Mouse (Mus musculus): ENCODE measurements at regions not wholly inside any gene's neighbourhood (a gene's known extent, or its start where the extent isn't known, plus 50 kb on each side); places are given as distances from the start of the nearest gene placed in this dataset.
"Not testable (repeated sequence)": the region's sequence is repeated elsewhere in the genome, so short reads cannot be mapped to it uniquely, and the experiment has no call there.

- no peaks in the 10 kb centered on the region for H3K4me1 ChIP-seq (replicated peaks; ENCODE audit: control insufficient read depth in 2 of 2, insufficient read depth in 2 of 2, low read length in 1 of 2)
- WGBS (ENCODE audit: insufficient replicate concordance) = 23% methylated on average over 2 of the region's 2 CpGs
- no peak overlapping the region for H3K27ac ChIP-seq
- peak; percentile 40 for ATAC-seq (ENCODE audit: insufficient read depth)
- no peak for DNase-seq (ENCODE audit: low read depth in 3 of 3, low spot score in 3 of 3)
- no peak overlapping the region for H3K4me3 ChIP-seq (ENCODE audit: insufficient read depth in 1 of 2, low read depth in 2 of 2, low read length in 2 of 2)
- peak; percentile 18; the same call in 1 of the 2 replicates for TF ChIP-seq CTCF (IDR thresholded peaks at IDR 0.05; ENCODE audit: low read depth)
- no peak for TF ChIP-seq EP300 (IDR thresholded peaks at IDR 0.05; ENCODE audit: low read depth)
- no peaks in the 10 kb centered on the region for H3K27me3 ChIP-seq (ENCODE audit: control insufficient read depth, insufficient read depth, low read length)
- H3K9ac ChIP-seq (replicated peaks) = no peak overlapping the region
- peaks cover 7% of the 10 kb centered on the region for H3K9me3 ChIP-seq (ENCODE audit: control insufficient read depth, low read length)
- H3K36me3 ChIP-seq (replicated peaks; ENCODE audit: control insufficient read depth, insufficient read depth, low read depth) = no peaks in the 10 kb centered on the region
- no peak overlapping the region for H3K4me2 ChIP-seq (ENCODE audit: low read depth)
Measured at GRCm38 (mm10) chr4:3067666-3068065, 99.5 kb upstream of the Vmn1r2 start.

- peak; percentile 12; the same call in 1 of the 2 replicates for ATAC-seq (ENCODE audit: insufficient read depth)
- no peaks in the 10 kb centered on the region for H3K27me3 ChIP-seq (ENCODE audit: control insufficient read depth, insufficient read depth, low read length)
- H3K9me3 ChIP-seq (ENCODE audit: control insufficient read depth, low read length) = peaks cover 7% of the 10 kb centered on the region
- H3K4me2 ChIP-seq (ENCODE audit: low read depth) = no peak overlapping the region
- H3K36me3 ChIP-seq (replicated peaks; ENCODE audit: control insufficient read depth, insufficient read depth, low read depth) = no peaks in the 10 kb centered on the region
- no peak for DNase-seq (ENCODE audit: low read depth in 3 of 3, low spot score in 3 of 3)
- no peaks in the 10 kb centered on the region for H3K4me1 ChIP-seq (replicated peaks; ENCODE audit: control insufficient read depth in 2 of 2, insufficient read depth in 2 of 2, low read length in 1 of 2)
- no peak overlapping the region for H3K4me3 ChIP-seq (ENCODE audit: insufficient read depth in 1 of 2, low read depth in 2 of 2, low read length in 2 of 2)
- H3K9ac ChIP-seq (replicated peaks) = no peak overlapping the region
- TF ChIP-seq CTCF (IDR thresholded peaks at IDR 0.05; ENCODE audit: low read depth) (no peak), EP300 (IDR thresholded peaks at IDR 0.05; ENCODE audit: low read depth) (no peak)
- 62% methylated on average over 6 of the region's 6 CpGs for WGBS (ENCODE audit: insufficient replicate concordance)
- no peak overlapping the region for H3K27ac ChIP-seq
Measured at GRCm38 (mm10) chr4:3068306-3069223, 98.6 kb upstream of the Vmn1r2 start.

DNA sequence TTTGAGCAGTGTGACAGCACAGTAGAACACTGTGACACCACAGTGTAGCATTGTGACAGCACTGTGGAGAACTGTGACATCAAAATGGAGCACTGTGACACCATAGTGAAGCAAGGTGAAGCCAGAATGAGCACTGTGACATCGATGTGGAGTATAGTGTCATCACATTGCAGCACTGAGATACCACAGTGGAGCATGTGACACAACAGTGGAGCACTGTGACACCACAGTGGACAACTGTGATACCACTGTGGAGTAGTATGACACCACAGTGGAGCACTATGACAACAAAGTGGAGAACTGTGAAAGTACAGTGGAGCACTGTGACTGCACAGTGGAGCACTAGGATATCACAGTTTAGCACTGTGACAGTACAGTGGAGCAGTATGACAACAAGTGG is 97.8 kb upstream of the Vmn1r2 start:
- peak; percentile 29 for ATAC-seq (ENCODE audit: insufficient read depth)
- Histone ChIP-seq H3K9me3 (ENCODE audit: control insufficient read depth, low read length) (peaks cover 7% of the 10 kb centered on the region), H3K27me3 (ENCODE audit: control insufficient read depth, insufficient read depth, low read length) (no peaks in the 10 kb centered on the region), H3K27ac (no peak overlapping the region), H3K9ac (replicated peaks) (no peak overlapping the region), H3K4me3 (ENCODE audit: insufficient read depth in 1 of 2, low read depth in 2 of 2, low read length in 2 of 2) (no peak overlapping the region), H3K4me1 (replicated peaks; ENCODE audit: control insufficient read depth in 2 of 2, insufficient read depth in 2 of 2, low read length in 1 of 2) (no peaks in the 10 kb centered on the region), H3K36me3 (replicated peaks; ENCODE audit: control insufficient read depth, insufficient read depth, low read depth) (no peaks in the 10 kb centered on the region), H3K4me2 (ENCODE audit: low read depth) (no peak overlapping the region)
- WGBS (ENCODE audit: insufficient replicate concordance) = 40% methylated on average over 1 of the region's 1 CpGs
- TF ChIP-seq CTCF (IDR thresholded peaks at IDR 0.05; ENCODE audit: low read depth) (no peak), EP300 (IDR thresholded peaks at IDR 0.05; ENCODE audit: low read depth) (no peak)
- DNase-seq (ENCODE audit: low read depth in 3 of 3, low spot score in 3 of 3) = no peak

- not testable (repeated sequence) for H3K36me3 ChIP-seq (replicated peaks; ENCODE audit: control insufficient read depth, insufficient read depth, low read depth); H3K4me3 ChIP-seq (ENCODE audit: insufficient read depth in 1 of 2, low read depth in 2 of 2, low read length in 2 of 2); H3K27me3 ChIP-seq (ENCODE audit: control insufficient read depth, insufficient read depth, low read length); DNase-seq (ENCODE audit: low read depth in 3 of 3, low spot score in 3 of 3); ATAC-seq (ENCODE audit: insufficient read depth); H3K9me3 ChIP-seq (ENCODE audit: control insufficient read depth, low read length); H3K4me2 ChIP-seq (ENCODE audit: low read depth); H3K27ac ChIP-seq; H3K9ac ChIP-seq (replicated peaks); H3K4me1 ChIP-seq (replicated peaks; ENCODE audit: control insufficient read depth in 2 of 2, insufficient read depth in 2 of 2, low read length in 1 of 2)
- 53% methylated on average over 6 of the region's 6 CpGs for WGBS (ENCODE audit: insufficient replicate concordance)
Measured at GRCm38 (mm10) chr4:3071326-3071725, 95.8 kb upstream of the Vmn1r2 start.

- H3K4me3 ChIP-seq (ENCODE audit: insufficient read depth in 1 of 2, low read depth in 2 of 2, low read length in 2 of 2) = no peak overlapping the region
- TF ChIP-seq EP300 (IDR thresholded peaks at IDR 0.05; ENCODE audit: low read depth) = no peak
- TF ChIP-seq CTCF (IDR thresholded peaks at IDR 0.05; ENCODE audit: low read depth) = no peak
- H3K9me3 ChIP-seq (ENCODE audit: control insufficient read depth, low read length) = peaks cover 14% of the 10 kb centered on the region
- 71% methylated on average over 1 of the region's 1 CpGs for WGBS (ENCODE audit: insufficient replicate concordance)
- no peaks in the 10 kb centered on the region for H3K4me1 ChIP-seq (replicated peaks; ENCODE audit: control insufficient read depth in 2 of 2, insufficient read depth in 2 of 2, low read length in 1 of 2)
- no peak overlapping the region for H3K4me2 ChIP-seq (ENCODE audit: low read depth)
- ATAC-seq (ENCODE audit: insufficient read depth) = no peak
- no peak overlapping the region for H3K27ac ChIP-seq
- H3K27me3 ChIP-seq (ENCODE audit: control insufficient read depth, insufficient read depth, low read length) = no peaks in the 10 kb centered on the region
- H3K9ac ChIP-seq (replicated peaks) = no peak overlapping the region
- H3K36me3 ChIP-seq (replicated peaks; ENCODE audit: control insufficient read depth, insufficient read depth, low read depth) = no peaks in the 10 kb centered on the region
- no peak for DNase-seq (ENCODE audit: low read depth in 3 of 3, low spot score in 3 of 3)
Measured at GRCm38 (mm10) chr4:3079901-3080300, 87.2 kb upstream of the Vmn1r2 start.
